13 mouse cellular contexts compared by ENCODE assay signal in genomic region chr4:140662453-140662852, GRCm38 (mm10). TPM values are rescaled to one million over a fixed set of nuclear protein-coding genes. Genes with fewer than 3 reads are reported as not detected.
DNase-seq lines count a peak whose midpoint lies in the region; ATAC-seq and TF ChIP-seq lines count a peak whose summit lies in the region.
"Had no signal": no experiment of that assay in that cellular context is flagged by ENCODE, and none has a peak within 500 bp of the region (broad histone marks: within the 10 kb centered on the region; RNA-seq: fewer than 3 reads in every experiment).

No protein-coding gene starts in this region.

- H3K27ac ChIP-seq in neural tube, embryonic 12.5 days = no peak overlapping the region
- no peak overlapping the region for H3K27ac ChIP-seq in neural tube, embryonic 15.5 days (replicated peaks)
- peak overlapping the region; percentile 46 for H3K27ac ChIP-seq in stomach, postnatal 0 days (replicated peaks)
- H3K27ac ChIP-seq: liver, embryonic 14.5 days had no signal

- H3K4me2 ChIP-seq in neural tube, embryonic 12.5 days (replicated peaks) = no peak overlapping the region
- H3K4me2 ChIP-seq in neural tube, embryonic 15.5 days = no peak overlapping the region
- H3K4me2 ChIP-seq in stomach, postnatal 0 days (replicated peaks; ENCODE audit: low read depth) = peak overlapping the region; percentile 20; the same call in 1 of the 2 replicates

- H3K27me3 ChIP-seq in neural tube, embryonic 12.5 days (replicated peaks) = no peaks in the 10 kb centered on the region
- no peaks in the 10 kb centered on the region for H3K27me3 ChIP-seq in neural tube, embryonic 15.5 days (replicated peaks)
- no peaks in the 10 kb centered on the region for H3K27me3 ChIP-seq in stomach, postnatal 0 days (ENCODE audit: control insufficient read depth, insufficient read depth, low read length)

- peak; percentile 95 for DNase-seq in heart, adult 11 months
- DNase-seq in heart, adult 8-10 months (ENCODE audit: low spot score) = no peak
- DNase-seq in heart, postnatal 4 days = peak; percentile 39
- no peak for DNase-seq in stomach, postnatal 0 days (ENCODE audit: low spot score)
- no peak for DNase-seq in testis, postnatal 10 days (ENCODE audit: low spot score)
- no peak for DNase-seq in right cerebral cortex, postnatal 10 days (ENCODE audit: low spot score in 2 of 2)
- DNase-seq: cerebellum, adult 11 months; gastrocnemius, postnatal 36 days; right cerebral cortex, postnatal 4 days had no signal

- 0 out of 2 replicates have a peak overlapping the region, but pooled peaks have one; percentile 29 for H3K9ac ChIP-seq in neural tube, embryonic 12.5 days
- H3K9ac ChIP-seq in neural tube, embryonic 15.5 days (replicated peaks) = no peak overlapping the region
- no peak overlapping the region for H3K9ac ChIP-seq in stomach, postnatal 0 days (ENCODE audit: low read length)
- H3K9ac ChIP-seq: liver, embryonic 14.5 days had no signal

- no peak overlapping the region for H3K4me3 ChIP-seq in neural tube, embryonic 12.5 days
- no peak overlapping the region for H3K4me3 ChIP-seq in neural tube, embryonic 15.5 days (replicated peaks)
- H3K4me3 ChIP-seq in stomach, postnatal 0 days (ENCODE audit: low read depth, low read length) = no peak overlapping the region

- TF ChIP-seq CTCF in stomach, postnatal 0 days (IDR thresholded peaks at IDR 0.05; ENCODE audit: low read depth) = no peak

- peaks cover 35% of the 10 kb centered on the region for H3K4me1 ChIP-seq in neural tube, embryonic 12.5 days
- H3K4me1 ChIP-seq in neural tube, embryonic 15.5 days = peaks cover 23% of the 10 kb centered on the region
- peaks cover 8% of the 10 kb centered on the region for H3K4me1 ChIP-seq in stomach, postnatal 0 days (replicated peaks; ENCODE audit: control insufficient read depth, insufficient read depth)

- H3K9me3 ChIP-seq in neural tube, embryonic 12.5 days = no peaks in the 10 kb centered on the region
- H3K9me3 ChIP-seq in neural tube, embryonic 15.5 days (replicated peaks) = no peaks in the 10 kb centered on the region
- H3K9me3 ChIP-seq in stomach, postnatal 0 days (ENCODE audit: control insufficient read depth, low read length) = no peaks in the 10 kb centered on the region

- TF ChIP-seq EP300 in stomach, postnatal 0 days (optimal IDR thresholded peaks at IDR 0.05) = no peak

- no peak for ATAC-seq in neural tube, embryonic 12.5 days (ENCODE audit: low FRiP score, low read depth)
- no peak for ATAC-seq in neural tube, embryonic 15.5 days (ENCODE audit: low FRiP score)
- no peak for ATAC-seq in stomach, postnatal 0 days (ENCODE audit: low FRiP score, low TSS enrichment)
- ATAC-seq: activated CD4-positive, CD25-positive, alpha-beta regulatory T cell, adult 4 months had no signal

- no peaks in the 10 kb centered on the region for H3K36me3 ChIP-seq in neural tube, embryonic 12.5 days
- H3K36me3 ChIP-seq in neural tube, embryonic 15.5 days = no peaks in the 10 kb centered on the region
- no peaks in the 10 kb centered on the region for H3K36me3 ChIP-seq in stomach, postnatal 0 days (ENCODE audit: control insufficient read depth, insufficient read depth, low read length)

- 40% methylated on average over 7 of the region's 7 CpGs for WGBS in neural tube, embryonic 12.5 days
- 42% methylated on average over 7 of the region's 7 CpGs for WGBS in neural tube, embryonic 15.5 days
- 43% methylated on average over 7 of the region's 7 CpGs for WGBS in stomach, postnatal 0 days

RNA-seq across cellular contexts. Expression of gene Arhgef10l, which starts 3.4 kb away (rescaled TPM):
- 10 to 100 TPM; 59.6 to 80.5 (median 71.9) TPM for total RNA-seq in heart, adult 8-10 months (2022)
- polyA plus RNA-seq in neural tube, embryonic 12.5 days (2016; fragmentation: Nextera tagmentation; extraction: Ambion mirVana) = 35.8 and 38.8 TPM in 2 replicates
- 23.6 and 26.4 TPM in 2 replicates for polyA plus RNA-seq in neural tube, embryonic 15.5 days (2015; fragmentation: Nextera tagmentation; extraction: Ambion mirVana)
- total RNA-seq in heart, postnatal 4 days (2021) = 10 to 100 TPM; 45.9 to 46.7 TPM
- polyA plus RNA-seq in stomach, postnatal 0 days (2015; fragmentation: Nextera tagmentation; extraction: Ambion mirVana) = 11.3 and 12.7 TPM in 2 replicates
- polyA plus RNA-seq: activated CD4-positive, CD25-positive, alpha-beta regulatory T cell, adult 4 months had no signal

RNA-seq across cellular contexts. Expression of gene Rcc2, which starts 37.9 kb away (rescaled TPM):
- total RNA-seq in heart, adult 8-10 months (2022) = 10 to 100 TPM; 11.4 to 12.5 (median 11.9) TPM
- polyA plus RNA-seq in neural tube, embryonic 12.5 days (2016; fragmentation: Nextera tagmentation; extraction: Ambion mirVana) = 99.9 and 106 TPM in 2 replicates
- polyA plus RNA-seq in neural tube, embryonic 15.5 days (2015; fragmentation: Nextera tagmentation; extraction: Ambion mirVana) = 16.7 and 16.8 TPM in 2 replicates
- 10 to 100 TPM; 38.2 to 38.5 TPM for total RNA-seq in heart, postnatal 4 days (2021)
- polyA plus RNA-seq in stomach, postnatal 0 days (2015; fragmentation: Nextera tagmentation; extraction: Ambion mirVana) = 18.9 and 20.4 TPM in 2 replicates

Comparison
In these comparisons a context has a peak if more than half of its experiments do, and no peak if none do; other contexts are left out.
1. DNase-seq: peak in heart, adult 11 months (single experiment) and heart, postnatal 4 days (single experiment); none in heart, adult 8-10 months (single experiment), stomach, postnatal 0 days (single experiment), testis, postnatal 10 days (single experiment) and right cerebral cortex, postnatal 10 days (0 of 2).